Mouse (Mus musculus) liver, adult 2 months (tissue): ENCODE measurements at regions not wholly inside any gene's neighbourhood (a gene's known extent, or its start where the extent isn't known, plus 50 kb on each side); places are given as distances from the start of the nearest gene placed in this dataset.
"Not testable (repeated sequence)": the region's sequence is repeated elsewhere in the genome, so short reads cannot be mapped to it uniquely, and the experiment has no call there.

Source experiments
- DNase-seq: peaks from one replicate; pipeline ENCODE4 v3.0.0-alpha.2; 2011; ENCODE audit warnings: low read depth, low spot score; ENCODE audit errors: extremely low read depth
- H3K27ac ChIP-seq: fragments of 200-500 bp; replicated peaks from 2 replicates; pipeline ENCODE4 v1.5.1; 2012; ENCODE audit warnings: low read depth, mild to moderate bottlenecking, control low read depth, inconsistent platforms, low read length; ENCODE audit not compliant: insufficient read depth
- H3K27me3 ChIP-seq: fragments of 200-500 bp; 2 replicates; pipeline ENCODE4 v1.6.1; 2012; ENCODE audit warnings: mild to moderate bottlenecking, moderate library complexity, low read length, inconsistent platforms; ENCODE audit not compliant: control insufficient read depth, insufficient read depth
- H3K36me3 ChIP-seq: fragments of 200-500 bp; 2 replicates; pipeline ENCODE4 v1.6.1; 2012; ENCODE audit warnings: low read length, inconsistent platforms; ENCODE audit not compliant: control insufficient read depth, insufficient read depth
- H3K4me1 ChIP-seq: fragments of 200-500 bp; 2 replicates; pipeline ENCODE4 v1.6.1; 2011; ENCODE audit warnings: low read length; ENCODE audit not compliant: control insufficient read depth, insufficient read depth
- H3K4me3 ChIP-seq: fragments of 200-500 bp; 2 replicates; pipeline ENCODE4 v1.5.1; 2011; ENCODE audit warnings: low read depth, mild to moderate bottlenecking, control low read depth, low read length, moderate library complexity; ENCODE audit not compliant: insufficient read depth
- H3K79me2 ChIP-seq: fragments of 200-500 bp; 2 replicates; pipeline ENCODE4 v1.6.1; 2012; ENCODE audit warnings: inconsistent platforms, mild to moderate bottlenecking, low read length, moderate library complexity; ENCODE audit not compliant: control insufficient read depth, insufficient read depth
- H3K9ac ChIP-seq: fragments of 200-500 bp; 2 replicates; pipeline ENCODE4 v1.6.1; 2012; ENCODE audit warnings: low read depth, mild to moderate bottlenecking, control low read depth, inconsistent platforms, low read length
- CTCF ChIP-seq: fragments of 200-500 bp; IDR thresholded peaks from 2 replicates; pipeline ENCODE4 v1.5.1; 2011; ENCODE audit warnings: low read depth, low read length, control low read depth
- POLR2A ChIP-seq: fragments of 200-500 bp; IDR thresholded peaks from 2 replicates; pipeline ENCODE4 v1.6.1; 2011; ENCODE audit warnings: low read length, control low read depth; ENCODE audit not compliant: insufficient read depth; ENCODE audit errors: extremely low read depth
- WGBS: fragments of 180-500 bp; shearing (Covaris S2); methylation state at CpG from one replicate; pipeline ENCODE4 v1.1.7; 2018; 5-methylcytosine and 5-hydroxymethylcytosine counted together

GRCm38 (mm10) chr2:16849916-16850315 is 493.8 kb downstream of the Plxdc2 start:
- 66% methylated on average over 3 of the region's 3 CpGs for WGBS
- Histone ChIP-seq H3K36me3 (no peaks in the 10 kb centered on the region), H3K27ac (no peak overlapping the region; the same call in 1 of the 2 replicates), H3K9ac (no peak overlapping the region), H3K27me3 (no peaks in the 10 kb centered on the region), H3K4me1 (no peaks in the 10 kb centered on the region), H3K79me2 (no peaks in the 10 kb centered on the region), H3K4me3 (no peak overlapping the region)
- TF ChIP-seq POLR2A: no peak
- TF ChIP-seq CTCF: no peak
- DNase-seq: no peak

- no peaks in the 10 kb centered on the region for H3K27me3 ChIP-seq
- no peak overlapping the region for H3K4me3 ChIP-seq
- TF ChIP-seq POLR2A: no peak
- no peak for TF ChIP-seq CTCF
- H3K36me3 ChIP-seq: no peaks in the 10 kb centered on the region
- no peaks in the 10 kb centered on the region for H3K4me1 ChIP-seq
- 79% methylated on average over 5 of the region's 5 CpGs for WGBS
- no peaks in the 10 kb centered on the region for H3K79me2 ChIP-seq
- DNase-seq: no peak
- H3K9ac ChIP-seq: no peak overlapping the region
- no peak overlapping the region for H3K27ac ChIP-seq
Observed at GRCm38 (mm10) chr2:16860056-16860455, 504.0 kb downstream of the Plxdc2 start.

- Histone ChIP-seq H3K4me3 (no peak overlapping the region), H3K4me1 (no peaks in the 10 kb centered on the region), H3K27ac (no peak overlapping the region), H3K36me3 (no peaks in the 10 kb centered on the region), H3K27me3 (no peaks in the 10 kb centered on the region), H3K79me2 (no peaks in the 10 kb centered on the region), H3K9ac (no peak overlapping the region)
- 76% methylated on average over 4 of the region's 4 CpGs for WGBS
- TF ChIP-seq CTCF (no peak), POLR2A (no peak)
- DNase-seq: no peak
Observed at GRCm38 (mm10) chr2:16866163-16866852, 510.2 kb downstream of the Plxdc2 start.

GRCm38 (mm10) chr2:16892381-16892780 is 536.3 kb downstream of the Plxdc2 start:
- DNase-seq: peak; percentile 89
- not testable (repeated sequence) for H3K27me3 ChIP-seq, H3K4me1 ChIP-seq, H3K9ac ChIP-seq, H3K36me3 ChIP-seq, H3K79me2 ChIP-seq, H3K4me3 ChIP-seq, H3K27ac ChIP-seq
- WGBS: 26% methylated on average over 6 of the region's 6 CpGs

GRCm38 (mm10) chr2:16909246-16910038 is 553.3 kb downstream of the Plxdc2 start:
- WGBS: 57% methylated on average over 1 of the region's 1 CpGs
- H3K36me3 ChIP-seq: no peaks in the 10 kb centered on the region
- H3K27me3 ChIP-seq: no peaks in the 10 kb centered on the region
- no peak overlapping the region for H3K27ac ChIP-seq
- no peak for DNase-seq
- TF ChIP-seq POLR2A (no peak), CTCF (no peak)
- H3K79me2 ChIP-seq: no peaks in the 10 kb centered on the region
- no peaks in the 10 kb centered on the region for H3K4me1 ChIP-seq
- no peak overlapping the region for H3K9ac ChIP-seq
- no peak overlapping the region for H3K4me3 ChIP-seq

- H3K79me2 ChIP-seq: no peaks in the 10 kb centered on the region
- H3K4me3 ChIP-seq: no peak overlapping the region
- H3K9ac ChIP-seq: no peak overlapping the region
- WGBS: 19% methylated on average over 2 of the region's 2 CpGs
- H3K27ac ChIP-seq: no peak overlapping the region
- no peaks in the 10 kb centered on the region for H3K4me1 ChIP-seq
- no peaks in the 10 kb centered on the region for H3K36me3 ChIP-seq
- no peaks in the 10 kb centered on the region for H3K27me3 ChIP-seq
- DNase-seq: peak; percentile 29
- TF ChIP-seq CTCF (no peak), POLR2A (no peak)
Observed at GRCm38 (mm10) chr2:16914633-16915032, 558.5 kb downstream of the Plxdc2 start.
